In genomic region chr6:21325251-21325650, GRCm38 (mm10) we compare ENCODE assay signal across 17 mouse cellular contexts.
A peak's percentile ranks its signal among the peaks of the same experiment; 100 is the strongest.
DNase-seq lines count a peak whose midpoint lies in the region; ATAC-seq and TF ChIP-seq lines count a peak whose summit lies in the region.
"Had no signal": no experiment of that assay in that cellular context is flagged by ENCODE, and none has a peak within 500 bp of the region (broad histone marks: within the 10 kb centered on the region; RNA-seq: fewer than 3 reads in every experiment).

No protein-coding gene starts in this region.

- H3K4me2 ChIP-seq in forebrain, embryonic 13.5 days, result no peak overlapping the region
- no peak overlapping the region for H3K4me2 ChIP-seq in neural tube, embryonic 15.5 days
- H3K4me2 ChIP-seq in liver, postnatal 0 days (ENCODE audit: low read depth, low read length), result no peak overlapping the region
- H3K4me2 ChIP-seq: heart, embryonic 13.5 days; neural tube, embryonic 13.5 days had no signal

- peak overlapping the region; percentile 73 for H3K27ac ChIP-seq in forebrain, embryonic 13.5 days
- H3K27ac ChIP-seq in neural tube, embryonic 15.5 days (replicated peaks), result no peak overlapping the region
- H3K27ac ChIP-seq in liver, postnatal 0 days (ENCODE audit: low read depth), result no peak overlapping the region
- H3K27ac ChIP-seq: heart, embryonic 13.5 days; macrophage; neural tube, embryonic 13.5 days had no signal

- H3K36me3 ChIP-seq in forebrain, embryonic 13.5 days (ENCODE audit: poor library complexity, severe bottlenecking), result no peaks in the 10 kb centered on the region
- no peaks in the 10 kb centered on the region for H3K36me3 ChIP-seq in neural tube, embryonic 15.5 days
- no peaks in the 10 kb centered on the region for H3K36me3 ChIP-seq in liver, postnatal 0 days (replicated peaks; ENCODE audit: insufficient read depth, low read length)
- H3K36me3 ChIP-seq: heart, embryonic 13.5 days; neural tube, embryonic 13.5 days had no signal

- peak; percentile 92 for ATAC-seq in forebrain, embryonic 13.5 days
- peak; percentile 54; the same call in 1 of the 2 replicates for ATAC-seq in neural tube, embryonic 15.5 days (ENCODE audit: low FRiP score)
- ATAC-seq in granulocyte monocyte progenitor cell, adult 5-6 weeks (replicated peaks; ENCODE audit: poor library complexity, severe bottlenecking), result no peak
- no peak for ATAC-seq in liver, postnatal 0 days

- peaks cover 28% of the 10 kb centered on the region for H3K4me1 ChIP-seq in forebrain, embryonic 13.5 days
- no peaks in the 10 kb centered on the region for H3K4me1 ChIP-seq in neural tube, embryonic 15.5 days
- H3K4me1 ChIP-seq in liver, postnatal 0 days (ENCODE audit: insufficient read depth), result no peaks in the 10 kb centered on the region

- no peak overlapping the region for H3K4me3 ChIP-seq in forebrain, embryonic 13.5 days
- no peak overlapping the region for H3K4me3 ChIP-seq in neural tube, embryonic 15.5 days (replicated peaks)
- H3K4me3 ChIP-seq in liver, postnatal 0 days (ENCODE audit: low read depth, low read length), result no peak overlapping the region
- H3K4me3 ChIP-seq: heart, embryonic 13.5 days; neural tube, embryonic 13.5 days had no signal

- peak; percentile 11 for DNase-seq in right cerebral cortex, adult 18-20 months
- DNase-seq in right cerebral cortex, postnatal 10 days (ENCODE audit: low spot score in 2 of 2), result no peak
- DNase-seq in mesoderm, embryonic 11.5 days (ENCODE audit: low read depth, low spot score), result peak; percentile 12
- no peak for DNase-seq in ovary, adult 18-20 months (ENCODE audit: low spot score)
- DNase-seq in liver, postnatal 0 days, result no peak
- DNase-seq: B cell, adult 2 months; gastrocnemius, postnatal 25 days; kidney, postnatal 14 days; layer of hippocampus, postnatal 36 days; right cerebral cortex, postnatal 4 days; thymus, postnatal 4 days had no signal

- no peaks in the 10 kb centered on the region for H3K9me3 ChIP-seq in forebrain, embryonic 13.5 days (replicated peaks)
- no peaks in the 10 kb centered on the region for H3K9me3 ChIP-seq in neural tube, embryonic 15.5 days (replicated peaks)
- no peaks in the 10 kb centered on the region for H3K9me3 ChIP-seq in liver, postnatal 0 days (ENCODE audit: low read length)
- H3K9me3 ChIP-seq: heart, embryonic 13.5 days; neural tube, embryonic 13.5 days had no signal

- TF ChIP-seq CTCF in liver, postnatal 0 days (IDR thresholded peaks at IDR 0.05; ENCODE audit: low read depth), result no peak

- H3K9ac ChIP-seq in forebrain, embryonic 13.5 days, result no peak overlapping the region
- H3K9ac ChIP-seq in neural tube, embryonic 15.5 days (replicated peaks), result no peak overlapping the region
- no peak overlapping the region for H3K9ac ChIP-seq in liver, postnatal 0 days (replicated peaks)
- H3K9ac ChIP-seq: heart, embryonic 13.5 days; neural tube, embryonic 13.5 days had no signal

- H3K27me3 ChIP-seq in forebrain, embryonic 13.5 days, result no peaks in the 10 kb centered on the region
- H3K27me3 ChIP-seq in neural tube, embryonic 15.5 days (replicated peaks), result no peaks in the 10 kb centered on the region
- no peaks in the 10 kb centered on the region for H3K27me3 ChIP-seq in liver, postnatal 0 days (ENCODE audit: insufficient read depth, low read length)
- H3K27me3 ChIP-seq: heart, embryonic 13.5 days; neural tube, embryonic 13.5 days had no signal

- TF ChIP-seq EP300 in liver, postnatal 0 days (IDR thresholded peaks at IDR 0.05; ENCODE audit: low read depth), result no peak

- WGBS in forebrain, embryonic 13.5 days, result 4% methylated on average over 1 of the region's 1 CpGs
- WGBS in neural tube, embryonic 15.5 days, result 7% methylated on average over 1 of the region's 1 CpGs
- 63% methylated on average over 1 of the region's 1 CpGs for WGBS in liver, postnatal 0 days (ENCODE audit: insufficient replicate concordance)

Comparison
In these comparisons a context has a peak if more than half of its experiments do, and no peak if none do; other contexts are left out.
1. DNase-seq: peak in right cerebral cortex, adult 18-20 months (single experiment) and mesoderm, embryonic 11.5 days (single experiment); none in right cerebral cortex, postnatal 10 days (0 of 2), ovary, adult 18-20 months (single experiment) and liver, postnatal 0 days (single experiment).
2. ATAC-seq: peak in forebrain, embryonic 13.5 days (single experiment) and neural tube, embryonic 15.5 days (single experiment); none in granulocyte monocyte progenitor cell, adult 5-6 weeks (single experiment) and liver, postnatal 0 days (single experiment).